Mouse (Mus musculus) E14TG2a.4 (cell line): ENCODE data around the gene Slc2a12.

ENCODE experiments used
- CTCF ChIP-seq: conservative IDR thresholded peaks from 2 replicates; pipeline ENCODE4 v1.5.1; 2014; ENCODE audit warnings: low read length
- NANOG ChIP-seq: IDR thresholded peaks from 2 replicates; pipeline ENCODE4 v1.6.1; 2014; ENCODE audit warnings: borderline replicate concordance, low read length, mixed read lengths
- POU5F1 ChIP-seq: IDR thresholded peaks from 2 replicates; pipeline ENCODE4 v1.6.1; 2014; ENCODE audit warnings: low read length, borderline replicate concordance

DNA sequence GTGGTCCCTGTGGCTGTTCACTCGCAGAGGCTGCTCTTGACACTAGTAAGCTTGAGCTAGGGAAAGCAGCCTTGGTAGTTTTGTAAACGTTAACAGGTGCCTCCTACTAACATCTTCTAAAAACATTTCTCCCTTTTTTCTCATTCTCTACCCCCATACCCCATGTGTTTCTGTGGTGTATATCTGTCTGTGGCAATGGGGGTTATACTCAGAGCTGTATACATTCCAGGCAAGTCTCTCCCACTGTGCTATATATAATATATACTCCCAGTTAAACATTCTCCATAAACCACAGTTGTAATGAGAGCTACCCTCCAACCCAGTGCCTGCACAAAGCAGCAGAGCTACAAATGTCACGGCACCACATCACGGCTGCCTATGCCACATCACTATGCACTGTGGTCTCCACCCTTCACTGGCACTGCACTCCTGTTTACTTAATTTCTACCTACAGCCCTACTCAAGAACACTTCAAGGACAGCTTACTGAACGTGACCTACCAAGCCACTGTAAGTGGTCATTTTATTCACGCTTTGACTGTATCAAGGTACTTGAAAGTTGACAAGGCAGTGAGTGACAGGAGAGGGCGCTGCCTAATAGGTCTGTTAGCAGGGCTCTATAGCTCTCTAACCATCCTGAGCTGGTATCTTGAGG, 63.5 kb downstream of the Slc2a12 start:
- no peak for TF ChIP-seq CTCF
- TF ChIP-seq POU5F1 = no peak
- TF ChIP-seq NANOG = no peak
